Mouse (Mus musculus): ENCODE data around the gene Arg2.

Arg2 gene

GRCm38 (mm10) chr12:79130299-79131177 lies at the start of gene Arg2:
TSS of gene Arg2 (plus strand) at chr12:79130777.
- peak; percentile 81 for DNase-seq

- DNase-seq, result peak; percentile 86
These were observed 41.3 kb upstream of the Arg2 start, which contains the start of gene Pigh for GRCm38 (mm10) chr12:79089182-79089812. TSS of gene Pigh (minus strand) at chr12:79089651.

GRCm38 (mm10) chr12:79092569-79092968 lies 38.0 kb upstream of the Arg2 start:
- peak; percentile 79 for DNase-seq

- DNase-seq, result peak; percentile 54
These were observed 33.3 kb upstream of the Arg2 start for GRCm38 (mm10) chr12:79097106-79097752.

GRCm38 (mm10) chr12:79103773-79104172 lies 26.8 kb upstream of the Arg2 start:
- peak; percentile 43 for DNase-seq

- DNase-seq, result no peak
These were observed 26.0 kb upstream of the Arg2 start for GRCm38 (mm10) chr12:79104544-79104943.

- DNase-seq, result no peak
These were observed 25.3 kb upstream of the Arg2 start for GRCm38 (mm10) chr12:79105312-79105711.

- DNase-seq, result no peak
These were observed 11.6 kb upstream of the Arg2 start for GRCm38 (mm10) chr12:79118991-79119390.

GRCm38 (mm10) chr12:79122820-79123219 lies 7.8 kb upstream of the Arg2 start:
- no peak for DNase-seq

GRCm38 (mm10) chr12:79131178-79131675 lies 650 bp downstream of the Arg2 start:
- DNase-seq, result no peak

- peak; percentile 11 for DNase-seq
These were observed 1.3 kb downstream of the Arg2 start for GRCm38 (mm10) chr12:79131706-79132460.

GRCm38 (mm10) chr12:79134676-79135075 lies 4.1 kb downstream of the Arg2 start:
- no peak for DNase-seq

GRCm38 (mm10) chr12:79135105-79135504 lies 4.5 kb downstream of the Arg2 start:
- DNase-seq, result no peak

- DNase-seq, result no peak
These were observed 6.4 kb downstream of the Arg2 start for GRCm38 (mm10) chr12:79136949-79137348.

- DNase-seq, result no peak
These were observed 8.4 kb downstream of the Arg2 start for GRCm38 (mm10) chr12:79138999-79139398.

GRCm38 (mm10) chr12:79139417-79139816 lies 8.8 kb downstream of the Arg2 start:
- no peak for DNase-seq

- no peak for DNase-seq
These were observed 10.2 kb downstream of the Arg2 start for GRCm38 (mm10) chr12:79140811-79141210.

GRCm38 (mm10) chr12:79141384-79141783 lies 10.8 kb downstream of the Arg2 start:
- no peak for DNase-seq

GRCm38 (mm10) chr12:79149653-79150052 lies 19.1 kb downstream of the Arg2 start:
- DNase-seq, result no peak

GRCm38 (mm10) chr12:79162876-79163275 lies 32.3 kb downstream of the Arg2 start:
- DNase-seq, result no peak

GRCm38 (mm10) chr12:79169173-79169572 lies 38.6 kb downstream of the Arg2 start:
- DNase-seq, result no peak

- DNase-seq, result no peak
These were observed 39.8 kb downstream of the Arg2 start for GRCm38 (mm10) chr12:79170421-79170820.
